Mouse (Mus musculus) liver, embryonic 18 days (tissue): ENCODE measurements around the gene Spaca9. TPM values are rescaled to one million over a fixed set of nuclear protein-coding genes. Genes with fewer than 3 reads are reported as not detected.

Experiments used
- polyA plus RNA-seq: library from polyadenylated mRNA; depleted of rRNA; stranded (reverse); fragments of >200 nt; gene quantifications from 2 replicates; pipeline ENCODE4 v1.2.3, GENCODE M21; 2012; rRNA removed

Spaca9 gene
- polyA plus RNA-seq = 1.9 TPM in 2 replicates

DNA sequence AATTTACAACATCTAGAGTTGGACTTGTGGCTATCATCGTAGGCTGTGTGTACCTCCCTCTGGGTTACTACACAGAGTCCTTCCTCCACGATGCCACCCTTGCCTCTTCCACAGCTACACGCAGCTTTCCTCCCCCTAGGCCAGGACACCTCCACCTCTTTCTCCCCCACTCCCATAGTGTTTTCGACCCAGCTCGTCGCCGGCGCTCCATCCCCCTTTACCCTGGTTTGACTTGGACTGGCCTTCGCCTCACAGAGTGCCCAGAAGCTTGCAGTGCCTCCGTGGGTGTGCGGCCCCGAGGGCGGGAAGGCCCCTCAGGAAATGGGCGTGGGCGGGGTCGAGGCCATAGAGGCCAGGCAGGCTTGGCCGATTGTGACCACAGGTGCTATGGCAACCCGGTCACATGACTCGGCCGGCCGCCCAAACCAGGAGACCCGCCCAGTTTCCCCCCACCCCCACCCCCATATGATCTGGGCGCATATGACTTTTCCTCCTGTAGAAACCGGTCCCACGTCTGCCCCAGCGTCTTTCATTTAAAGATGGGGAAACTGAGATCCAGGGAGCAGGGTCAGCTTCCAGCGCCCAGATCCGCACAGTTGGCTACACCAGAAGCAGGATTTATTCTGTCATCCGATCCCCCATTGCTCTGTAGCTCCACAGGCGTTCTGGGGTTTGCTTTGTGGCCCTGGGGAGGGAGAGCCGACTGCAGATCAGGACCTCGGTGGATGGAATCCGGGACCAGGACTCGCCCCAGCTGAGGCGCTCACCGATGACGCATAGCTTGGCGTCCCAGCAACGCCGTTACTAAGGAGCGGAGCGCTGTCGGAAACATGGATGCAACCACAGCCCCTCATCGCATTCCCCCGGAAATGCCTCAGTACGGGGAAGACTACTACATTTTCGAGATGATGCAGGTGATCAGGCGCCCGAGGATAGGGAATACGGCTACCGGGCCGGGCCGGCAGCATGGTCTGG, at the start of gene Spaca9, which contains the start of gene Ak8:
Gene Spaca9, minus strand, starts transcription at position 367 of the 975 bp plus-strand sequence.
Gene Ak8, plus strand, starts transcription at position 804 of the 975 bp plus-strand sequence.

Other genes with a start within 250 kb of the Spaca9 start
- gene 1700007K13Rik, start 233.4 kb downstream of the Spaca9 start, polyA plus RNA-seq = 0.04 and 0.06 TPM in 2 replicates
- gene Mrps2, start 231.7 kb downstream of the Spaca9 start, polyA plus RNA-seq = 23.6 and 25.0 TPM in 2 replicates
- gene Gbgt1, start 202.8 kb downstream of the Spaca9 start, polyA plus RNA-seq = 0.73 and 0.84 TPM in 2 replicates
- 0.13 and 0.28 TPM in 2 replicates for gene Gm10134, start 193.6 kb downstream of the Spaca9 start, polyA plus RNA-seq
- 2.6 TPM in 2 replicates for gene Ralgds, start 186.6 kb downstream of the Spaca9 start, polyA plus RNA-seq
- 1.9 TPM in 1 of 2 replicates, not detected in the other for gene Cel, start 136.3 kb downstream of the Spaca9 start, polyA plus RNA-seq
- 7.5 and 7.6 TPM in 2 replicates for gene Gtf3c5, start 116.0 kb downstream of the Spaca9 start, polyA plus RNA-seq
- 29.6 and 33.1 TPM in 2 replicates for gene Gfi1b, start 77.7 kb downstream of the Spaca9 start, polyA plus RNA-seq
- gene Tsc1, start 58.5 kb downstream of the Spaca9 start, polyA plus RNA-seq = 4.6 and 4.7 TPM in 2 replicates
- gene Ak8, start 437 bp upstream of the Spaca9 start, polyA plus RNA-seq = 0.23 and 0.27 TPM in 2 replicates
- 3.5 and 3.7 TPM in 2 replicates for gene Gtf3c4, start 140.6 kb upstream of the Spaca9 start, polyA plus RNA-seq
- gene Ddx31, start 140.7 kb upstream of the Spaca9 start, polyA plus RNA-seq = 2.6 and 2.9 TPM in 2 replicates
- not detected in 2 replicates for gene Barhl1, start 216.9 kb upstream of the Spaca9 start, polyA plus RNA-seq